Mouse (Mus musculus): ENCODE data around the gene Mga.

GRCm38 (mm10) chr2:120011462-120012200 lies 114.6 kb downstream of the Mga start:
- TF ChIP-seq CTCF (IDR thresholded peaks at IDR 0.05; ENCODE audit: control insufficient read depth, insufficient read depth, insufficient read length) (no peak), USF1 (IDR thresholded peaks at IDR 0.05; ENCODE audit: low read depth) (no peak), MAX (IDR thresholded peaks at IDR 0.05) (no peak), MYOD1 (IDR thresholded peaks at IDR 0.05; ENCODE audit: control insufficient read depth, insufficient read length, low read depth) (no peak)
